Mouse (Mus musculus) lung, postnatal 0 days (tissue): ENCODE data around the gene Muc1. TPM values are rescaled to one million over a fixed set of nuclear protein-coding genes. Genes with fewer than 3 reads are reported as not detected.

ENCODE experiments used
- ATAC-seq: fragments of 200-750 bp; cut with Nextera tagmentation; 2 replicates; pipeline ENCODE4 v1.8.0; 2017; ENCODE audit warnings: moderate library complexity
- DNase-seq: peaks from one replicate; pipeline ENCODE4 v3.0.0-alpha.2; 2016; ENCODE audit warnings: low spot score
- H3K27ac ChIP-seq: fragments of 300-500 bp; sonication (generic); 2 replicates; pipeline ENCODE4 v1.5.1; 2014; ENCODE audit warnings: antibody characterized with exemption, mild to moderate bottlenecking, low read length, mixed read lengths
- H3K27me3 ChIP-seq: fragments of 300-500 bp; sonication (generic); replicated peaks from 2 replicates; pipeline ENCODE4 v1.6.1; 2014; ENCODE audit warnings: low read length, mixed read lengths; ENCODE audit not compliant: insufficient read depth
- H3K36me3 ChIP-seq: fragments of 300-500 bp; sonication (generic); 2 replicates; pipeline ENCODE4 v1.6.1; 2014; ENCODE audit warnings: low read length, mixed read lengths; ENCODE audit not compliant: insufficient read depth
- H3K4me1 ChIP-seq: fragments of 300-500 bp; sonication (generic); 2 replicates; pipeline ENCODE4 v1.6.1; 2014; ENCODE audit warnings: antibody characterized with exemption, low read depth, low read length, mixed read lengths; ENCODE audit not compliant: insufficient read depth
- H3K4me2 ChIP-seq: fragments of 300-500 bp; sonication (generic); replicated peaks from 2 replicates; pipeline ENCODE4 v1.6.1; 2014; ENCODE audit warnings: low read depth, mild to moderate bottlenecking, low read length, moderate library complexity, mixed read lengths
- H3K4me3 ChIP-seq: fragments of 300-500 bp; sonication (generic); 2 replicates; pipeline ENCODE4 v1.5.1; 2014; ENCODE audit warnings: low read depth, low read length
- H3K9ac ChIP-seq: fragments of 300-500 bp; sonication (generic); replicated peaks from 2 replicates; pipeline ENCODE4 v1.6.1; 2014; ENCODE audit warnings: low read depth, mild to moderate bottlenecking
- H3K9me3 ChIP-seq: fragments of 300-500 bp; sonication (generic); 2 replicates; pipeline ENCODE4 v1.6.1; 2016; ENCODE audit warnings: low read length, mixed read lengths
- CTCF ChIP-seq: IDR thresholded peaks from 2 replicates; pipeline ENCODE4 v1.5.1; 2016; ENCODE audit warnings: antibody characterized with exemption, mild to moderate bottlenecking
- EP300 ChIP-seq: IDR thresholded peaks from 2 replicates; pipeline ENCODE4 v1.6.1; 2016; ENCODE audit warnings: antibody characterized with exemption, mild to moderate bottlenecking, control low read depth
- WGBS: fragments of 180-500 bp; shearing (Covaris S2); extraction: QIAGEN DNeasy Blood & Tissue Kit; methylation state at CpG from one replicate; pipeline ENCODE4 v1.1.7; 2014; 5-methylcytosine and 5-hydroxymethylcytosine counted together
- polyA plus RNA-seq: library from polyadenylated mRNA; unstranded; fragments of >200 nt; fragmentation: Nextera tagmentation; extraction: Ambion mirVana; gene quantifications from 2 replicates; pipeline ENCODE4 v1.2.1, GENCODE M21; 2015

Muc1 gene
- polyA plus RNA-seq, 1 experiment from 2014 or later: 307 TPM

- H3K27ac ChIP-seq: no peak overlapping the region
- H3K4me3 ChIP-seq: no peak overlapping the region
- ATAC-seq (no peak), DNase-seq (peak; percentile 43)
- TF ChIP-seq CTCF: no peak
- H3K27me3 ChIP-seq: no peaks in the 10 kb centered on the region
- no peak overlapping the region for H3K4me2 ChIP-seq
- WGBS: 56% methylated on average over 3 of the region's 3 CpGs
- peaks cover 4% of the 10 kb centered on the region; the same call in 1 of the 2 replicates for H3K4me1 ChIP-seq
- no peaks in the 10 kb centered on the region for H3K9me3 ChIP-seq
- H3K9ac ChIP-seq: no peak overlapping the region
- 0 out of 2 replicates have a peak, but pooled peaks cover 4% of the 10 kb centered on the region for H3K36me3 ChIP-seq
These were observed 29.0 kb upstream of the Muc1 start for GRCm38 (mm10) chr3:89199839-89200238.

- H3K4me1 ChIP-seq: peaks cover 4% of the 10 kb centered on the region; the same call in 1 of the 2 replicates
- peak within 1 kb of the TSS; percentile 46 for H3K9ac ChIP-seq
- H3K36me3 ChIP-seq: peaks cover 16% of the 10 kb centered on the region
- H3K4me2 ChIP-seq: peak within 1 kb of the TSS; percentile 77
- ATAC-seq (peak; percentile 93), DNase-seq (peak; percentile 94)
- no peak within 1 kb of the TSS for H3K27ac ChIP-seq
- H3K4me3 ChIP-seq: peak within 1 kb of the TSS; percentile 46
- TF ChIP-seq CTCF (no peak), EP300 (peak; percentile 77)
- H3K9me3 ChIP-seq: no peaks in the 10 kb centered on the region
- no peaks in the 10 kb centered on the region for H3K27me3 ChIP-seq
- WGBS: 23% methylated on average over 13 of the region's 13 CpGs
These were observed 26.4 kb upstream of the Muc1 start, which contains the start of gene Gba for GRCm38 (mm10) chr3:89202253-89203141. TSS of gene Gba (plus strand) at chr3:89202928.

GRCm38 (mm10) chr3:89203142-89203514, 25.7 kb upstream of the Muc1 start:
- TF ChIP-seq CTCF (no peak), EP300 (no peak)
- no peak overlapping the region for H3K27ac ChIP-seq
- H3K4me1 ChIP-seq: peaks cover 4% of the 10 kb centered on the region; the same call in 1 of the 2 replicates
- H3K4me3 ChIP-seq: peak overlapping the region; percentile 46
- WGBS: 31% methylated on average over 5 of the region's 5 CpGs
- H3K9ac ChIP-seq: peak overlapping the region; percentile 46
- DNase-seq (no peak), ATAC-seq (no peak)
- H3K36me3 ChIP-seq: peaks cover 23% of the 10 kb centered on the region
- H3K9me3 ChIP-seq: no peaks in the 10 kb centered on the region
- H3K27me3 ChIP-seq: no peaks in the 10 kb centered on the region
- H3K4me2 ChIP-seq: peak overlapping the region; percentile 77

GRCm38 (mm10) chr3:89206079-89206478, 22.8 kb upstream of the Muc1 start:
- H3K4me2 ChIP-seq: no peak overlapping the region
- no peaks in the 10 kb centered on the region for H3K27me3 ChIP-seq
- H3K4me1 ChIP-seq: peaks cover 4% of the 10 kb centered on the region; the same call in 1 of the 2 replicates
- H3K27ac ChIP-seq: no peak overlapping the region
- TF ChIP-seq EP300 (no peak), CTCF (no peak)
- peaks cover 35% of the 10 kb centered on the region for H3K36me3 ChIP-seq
- DNase-seq: no peak
- no peak for ATAC-seq
- H3K9me3 ChIP-seq: no peaks in the 10 kb centered on the region
- no peak overlapping the region for H3K9ac ChIP-seq
- WGBS: 92% methylated on average over 7 of the region's 7 CpGs
- no peak overlapping the region for H3K4me3 ChIP-seq

GRCm38 (mm10) chr3:89206695-89207094, 22.2 kb upstream of the Muc1 start:
- no peak for TF ChIP-seq CTCF
- no peak for TF ChIP-seq EP300
- Histone ChIP-seq H3K9ac (no peak overlapping the region), H3K4me1 (peaks cover 4% of the 10 kb centered on the region; the same call in 1 of the 2 replicates), H3K9me3 (no peaks in the 10 kb centered on the region), H3K27me3 (no peaks in the 10 kb centered on the region), H3K4me2 (no peak overlapping the region), H3K27ac (no peak overlapping the region), H3K4me3 (no peak overlapping the region), H3K36me3 (peaks cover 35% of the 10 kb centered on the region)
- 83% methylated on average over 2 of the region's 2 CpGs for WGBS
- no peak for ATAC-seq
- DNase-seq: no peak

GRCm38 (mm10) chr3:89208075-89208657, 20.7 kb upstream of the Muc1 start:
- Histone ChIP-seq H3K4me3 (no peak overlapping the region), H3K27me3 (no peaks in the 10 kb centered on the region), H3K9ac (no peak overlapping the region), H3K36me3 (peaks cover 35% of the 10 kb centered on the region), H3K27ac (no peak overlapping the region), H3K4me1 (peaks cover 4% of the 10 kb centered on the region), H3K9me3 (no peaks in the 10 kb centered on the region), H3K4me2 (no peak overlapping the region)
- TF ChIP-seq CTCF: no peak
- no peak for TF ChIP-seq EP300
- no peak for ATAC-seq
- WGBS: 89% methylated on average over 13 of the region's 13 CpGs
- DNase-seq: no peak
